Mouse (Mus musculus): ENCODE results near the gene Tceal3. TPM values are rescaled to one million over a fixed set of nuclear protein-coding genes. Genes with fewer than 3 reads are reported as not detected.

Tceal3 gene
- polyA plus RNA-seq, 1 experiment from 2014 or later = 0.98 TPM

Other genes with a start within 250 kb of the Tceal3 start
- not detected in 2 replicates for gene Kir3dl1, start 72.8 kb upstream of the Tceal3 start, polyA plus RNA-seq (2015; fragmentation: Nextera tagmentation; extraction: Ambion mirVana)
- gene Kir3dl2, start 46.8 kb upstream of the Tceal3 start, polyA plus RNA-seq (2015; fragmentation: Nextera tagmentation; extraction: Ambion mirVana) = not detected in 2 replicates
- gene Tceal1, start 117.1 kb downstream of the Tceal3 start, polyA plus RNA-seq (2015; fragmentation: Nextera tagmentation; extraction: Ambion mirVana) = 0.86 and 0.99 TPM in 2 replicates
- 170 and 174 TPM in 2 replicates for gene Morf4l2, start 152.8 kb downstream of the Tceal3 start, polyA plus RNA-seq (2015; fragmentation: Nextera tagmentation; extraction: Ambion mirVana)
- gene Glra4, start 189.3 kb downstream of the Tceal3 start, polyA plus RNA-seq (2015; fragmentation: Nextera tagmentation; extraction: Ambion mirVana) = not detected in 2 replicates
- 0.22 and 0.34 TPM in 2 replicates for gene Plp1, start 231.8 kb downstream of the Tceal3 start, polyA plus RNA-seq (2015; fragmentation: Nextera tagmentation; extraction: Ambion mirVana)